Mouse (Mus musculus): Measurements from ENCODE around the gene Adtrp. TPM values are rescaled to one million over a fixed set of nuclear protein-coding genes. Genes with fewer than 3 reads are reported as not detected.

Adtrp gene
- polyA plus RNA-seq, 1 experiment: 0.07 TPM

- no peak for DNase-seq
- TF ChIP-seq POLR2A (IDR thresholded peaks at IDR 0.05; ENCODE audit: borderline replicate concordance, insufficient read depth, low read length) (no peak), CTCF (IDR thresholded peaks at IDR 0.05; ENCODE audit: borderline replicate concordance, insufficient read depth, low read depth, low read length) (no peak)
- no peak overlapping the region for H3K27ac ChIP-seq (ENCODE audit: insufficient read depth, low read length)
- 82% methylated on average over 4 of the region's 4 CpGs for WGBS
- no peaks in the 10 kb centered on the region for H3K27me3 ChIP-seq (ENCODE audit: control insufficient read depth, insufficient read depth, low read length)
- H3K4me1 ChIP-seq (ENCODE audit: control insufficient read depth, insufficient read depth, low read length): no peaks in the 10 kb centered on the region
- no peak overlapping the region for H3K4me3 ChIP-seq (replicated peaks; ENCODE audit: insufficient read depth, low read depth, low read length)
Measured at GRCm38 (mm10) chr13:41817583-41817982, 29.9 kb downstream of the Adtrp start.

DNA sequence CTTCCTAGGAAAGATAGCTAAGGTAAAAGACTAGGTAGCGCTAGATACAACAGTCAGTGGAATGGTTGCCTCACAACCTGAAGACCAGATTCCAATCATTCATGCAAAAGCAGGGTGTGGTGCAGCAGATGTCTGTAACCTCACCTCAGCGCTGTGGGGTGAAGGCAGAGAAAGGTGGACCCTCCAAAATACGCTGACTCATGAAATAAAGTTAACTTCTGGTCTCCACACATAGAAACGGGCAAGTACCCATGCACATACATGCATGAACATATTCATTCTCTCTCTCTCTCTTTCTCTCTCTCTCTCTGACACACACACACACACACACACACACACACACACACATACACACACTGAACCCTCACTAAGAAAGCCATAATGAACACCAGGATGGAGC lies 30.8 kb downstream of the Adtrp start:
- DNase-seq: no peak
- Histone ChIP-seq H3K27ac (ENCODE audit: insufficient read depth, low read length) (no peak overlapping the region), H3K4me1 (ENCODE audit: control insufficient read depth, insufficient read depth, low read length) (no peaks in the 10 kb centered on the region), H3K27me3 (ENCODE audit: control insufficient read depth, insufficient read depth, low read length) (no peaks in the 10 kb centered on the region), H3K4me3 (replicated peaks; ENCODE audit: insufficient read depth, low read depth, low read length) (no peak overlapping the region)
- WGBS: 95% methylated on average over 4 of the region's 4 CpGs
- TF ChIP-seq POLR2A (IDR thresholded peaks at IDR 0.05; ENCODE audit: borderline replicate concordance, insufficient read depth, low read length): no peak
- TF ChIP-seq CTCF (IDR thresholded peaks at IDR 0.05; ENCODE audit: borderline replicate concordance, insufficient read depth, low read depth, low read length): no peak

- Histone ChIP-seq H3K27me3 (ENCODE audit: control insufficient read depth, insufficient read depth, low read length) (no peaks in the 10 kb centered on the region), H3K4me1 (ENCODE audit: control insufficient read depth, insufficient read depth, low read length) (no peaks in the 10 kb centered on the region), H3K27ac (ENCODE audit: insufficient read depth, low read length) (no peak overlapping the region), H3K4me3 (replicated peaks; ENCODE audit: insufficient read depth, low read depth, low read length) (no peak overlapping the region)
- 73% methylated on average over 7 of the region's 7 CpGs for WGBS
- TF ChIP-seq CTCF (IDR thresholded peaks at IDR 0.05; ENCODE audit: borderline replicate concordance, insufficient read depth, low read depth, low read length) (no peak), POLR2A (IDR thresholded peaks at IDR 0.05; ENCODE audit: borderline replicate concordance, insufficient read depth, low read length) (no peak)
- no peak for DNase-seq
Measured at GRCm38 (mm10) chr13:41810776-41811175, 36.7 kb downstream of the Adtrp start.

GRCm38 (mm10) chr13:41807815-41808214 lies 39.7 kb downstream of the Adtrp start:
- no peaks in the 10 kb centered on the region for H3K27me3 ChIP-seq (ENCODE audit: control insufficient read depth, insufficient read depth, low read length)
- H3K4me1 ChIP-seq (ENCODE audit: control insufficient read depth, insufficient read depth, low read length): no peaks in the 10 kb centered on the region
- H3K27ac ChIP-seq (ENCODE audit: insufficient read depth, low read length): no peak overlapping the region
- no peak overlapping the region for H3K4me3 ChIP-seq (replicated peaks; ENCODE audit: insufficient read depth, low read depth, low read length)
- TF ChIP-seq CTCF (IDR thresholded peaks at IDR 0.05; ENCODE audit: borderline replicate concordance, insufficient read depth, low read depth, low read length) (no peak), POLR2A (IDR thresholded peaks at IDR 0.05; ENCODE audit: borderline replicate concordance, insufficient read depth, low read length) (no peak)
- DNase-seq: no peak
- WGBS: 68% methylated on average over 4 of the region's 4 CpGs

GRCm38 (mm10) chr13:41807300-41807699 lies 40.2 kb downstream of the Adtrp start:
- no peak for DNase-seq
- no peaks in the 10 kb centered on the region for H3K27me3 ChIP-seq (ENCODE audit: control insufficient read depth, insufficient read depth, low read length)
- no peak overlapping the region for H3K4me3 ChIP-seq (replicated peaks; ENCODE audit: insufficient read depth, low read depth, low read length)
- no peak for TF ChIP-seq POLR2A (IDR thresholded peaks at IDR 0.05; ENCODE audit: borderline replicate concordance, insufficient read depth, low read length)
- TF ChIP-seq CTCF (IDR thresholded peaks at IDR 0.05; ENCODE audit: borderline replicate concordance, insufficient read depth, low read depth, low read length): no peak
- H3K4me1 ChIP-seq (ENCODE audit: control insufficient read depth, insufficient read depth, low read length): no peaks in the 10 kb centered on the region
- H3K27ac ChIP-seq (ENCODE audit: insufficient read depth, low read length): no peak overlapping the region
- 45% methylated on average over 4 of the region's 4 CpGs for WGBS

DNA sequence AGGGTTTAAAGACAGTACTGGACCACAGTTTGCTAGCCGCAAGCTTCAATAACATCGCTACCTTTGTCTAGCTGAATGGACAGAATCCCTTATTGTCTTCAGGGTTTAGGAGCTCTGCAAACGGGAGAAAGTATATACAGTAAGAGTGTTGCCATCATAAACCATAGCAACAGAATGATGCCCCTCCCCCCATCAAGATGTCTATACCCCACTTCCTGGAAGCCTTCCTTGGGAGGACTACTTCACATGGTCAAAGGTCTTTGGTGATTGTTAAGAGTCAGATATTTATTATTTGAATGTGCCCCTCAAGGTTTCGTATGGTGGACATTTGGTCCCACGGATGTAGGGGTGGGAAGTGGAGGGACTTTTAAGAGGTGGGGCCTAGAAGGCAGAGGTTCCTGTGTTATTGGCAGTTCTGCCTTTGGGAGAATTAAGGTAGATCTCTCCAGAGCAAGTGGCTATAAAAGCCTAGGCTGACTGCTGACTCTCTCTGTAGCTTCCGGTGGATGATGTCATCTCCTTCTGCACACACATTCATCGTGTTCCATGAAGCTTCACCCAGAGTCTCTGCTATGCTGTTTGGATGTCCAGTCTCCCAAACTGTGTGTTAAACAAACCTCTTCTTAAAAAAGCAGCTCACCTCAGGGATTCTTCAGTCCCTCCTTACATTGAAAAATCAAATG lies 42.2 kb downstream of the Adtrp start:
- TF ChIP-seq CTCF (IDR thresholded peaks at IDR 0.05; ENCODE audit: borderline replicate concordance, insufficient read depth, low read depth, low read length): no peak
- no peak for TF ChIP-seq POLR2A (IDR thresholded peaks at IDR 0.05; ENCODE audit: borderline replicate concordance, insufficient read depth, low read length)
- 88% methylated on average over 7 of the region's 7 CpGs for WGBS
- H3K4me3 ChIP-seq (replicated peaks; ENCODE audit: insufficient read depth, low read depth, low read length): no peak overlapping the region

DNA sequence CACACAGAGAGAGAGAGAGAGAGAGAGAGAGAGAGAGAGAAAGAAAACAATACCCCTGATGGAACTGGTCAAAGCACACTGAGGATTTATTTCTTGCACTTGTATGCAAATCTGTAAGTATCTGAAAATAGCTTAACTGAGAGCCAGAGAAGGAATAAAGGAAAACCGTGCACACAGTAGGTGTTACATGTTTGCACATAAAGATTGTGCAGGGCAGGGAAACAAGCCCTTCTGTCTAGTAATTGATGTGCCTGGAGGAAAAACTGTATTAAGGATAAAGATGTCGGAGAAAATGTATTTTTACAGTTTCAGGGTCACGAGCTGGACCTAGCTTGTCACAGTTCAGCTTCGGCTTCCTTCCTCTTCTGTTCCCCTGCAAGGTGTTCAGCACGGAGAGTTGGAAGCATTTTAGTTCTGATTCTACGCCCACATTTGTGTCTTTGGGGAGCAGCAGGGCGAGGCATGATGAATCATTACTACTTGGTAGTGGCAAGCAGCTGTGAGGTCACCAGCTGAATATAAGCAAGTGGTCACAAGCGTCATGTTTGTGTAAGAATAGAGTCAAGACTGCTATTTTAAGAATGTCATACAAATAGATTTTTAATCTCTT lies 43.7 kb downstream of the Adtrp start:
- Histone ChIP-seq H3K4me1 (ENCODE audit: control insufficient read depth, insufficient read depth, low read length) (no peaks in the 10 kb centered on the region), H3K27me3 (ENCODE audit: control insufficient read depth, insufficient read depth, low read length) (no peaks in the 10 kb centered on the region), H3K27ac (ENCODE audit: insufficient read depth, low read length) (no peak overlapping the region), H3K4me3 (replicated peaks; ENCODE audit: insufficient read depth, low read depth, low read length) (no peak overlapping the region)
- no peak for TF ChIP-seq CTCF (IDR thresholded peaks at IDR 0.05; ENCODE audit: borderline replicate concordance, insufficient read depth, low read depth, low read length)
- no peak for TF ChIP-seq POLR2A (IDR thresholded peaks at IDR 0.05; ENCODE audit: borderline replicate concordance, insufficient read depth, low read length)
- 68% methylated on average over 8 of the region's 8 CpGs for WGBS
- no peak for DNase-seq

More for the DNA sequence above, 42.2 kb downstream of the Adtrp start:
- Histone ChIP-seq H3K27ac (ENCODE audit: insufficient read depth, low read length) (no peak overlapping the region), H3K4me1 (ENCODE audit: control insufficient read depth, insufficient read depth, low read length) (no peaks in the 10 kb centered on the region), H3K27me3 (ENCODE audit: control insufficient read depth, insufficient read depth, low read length) (no peaks in the 10 kb centered on the region)
- no peak for DNase-seq

- TF ChIP-seq CTCF (IDR thresholded peaks at IDR 0.05; ENCODE audit: borderline replicate concordance, insufficient read depth, low read depth, low read length) (no peak), POLR2A (IDR thresholded peaks at IDR 0.05; ENCODE audit: borderline replicate concordance, insufficient read depth, low read length) (no peak)
- WGBS: 8% methylated on average over 8 of the region's 8 CpGs
- Histone ChIP-seq H3K4me3 (replicated peaks; ENCODE audit: insufficient read depth, low read depth, low read length) (no peak overlapping the region), H3K27ac (ENCODE audit: insufficient read depth, low read length) (no peak overlapping the region), H3K27me3 (ENCODE audit: control insufficient read depth, insufficient read depth, low read length) (no peaks in the 10 kb centered on the region), H3K4me1 (ENCODE audit: control insufficient read depth, insufficient read depth, low read length) (no peaks in the 10 kb centered on the region)
- DNase-seq: peak in 1 of 2 experiments; percentile 15
Measured at GRCm38 (mm10) chr13:41801177-41801636, 46.3 kb downstream of the Adtrp start.

Data from cerebellum, adult 2 months (tissue).